Mouse (Mus musculus): ENCODE data around the gene Wwox.

- no peak for TF ChIP-seq CTCF (IDR thresholded peaks at IDR 0.05; ENCODE audit: extremely low read depth, insufficient read depth, low read length)
- TF ChIP-seq POLR2A (IDR thresholded peaks at IDR 0.05; ENCODE audit: extremely low read depth, insufficient read depth, low read length) = no peak
Observed at GRCm38 (mm10) chr8:114731260-114732140, 292.0 kb downstream of the Wwox start.
